Mouse (Mus musculus): ENCODE measurements around the gene Pde5a. TPM values are rescaled to one million over a fixed set of nuclear protein-coding genes. Genes with fewer than 3 reads are reported as not detected.

Gene Pde5a
- total RNA-seq, 2 experiments from 2014 or later, result 1.3 TPM; not detected in 1

- no peak for ATAC-seq (replicated peaks; ENCODE audit: low FRiP score, poor library complexity, severe bottlenecking)
These were observed 99.7 kb downstream of the Pde5a start for GRCm38 (mm10) chr3:122828270-122829058.

- no peak for ATAC-seq (replicated peaks; ENCODE audit: low FRiP score, poor library complexity, severe bottlenecking)
These were observed 105.8 kb downstream of the Pde5a start for GRCm38 (mm10) chr3:122834519-122834918.

- ATAC-seq (replicated peaks; ENCODE audit: low FRiP score, poor library complexity, severe bottlenecking), result no peak
These were observed 106.5 kb downstream of the Pde5a start for GRCm38 (mm10) chr3:122835097-122835850.

- no peak for ATAC-seq (replicated peaks; ENCODE audit: low FRiP score, poor library complexity, severe bottlenecking)
These were observed 108.9 kb downstream of the Pde5a start for GRCm38 (mm10) chr3:122837639-122838038.

- no peak for ATAC-seq (replicated peaks; ENCODE audit: low FRiP score, poor library complexity, severe bottlenecking)
These were observed 119.8 kb downstream of the Pde5a start for GRCm38 (mm10) chr3:122848410-122849034.

GRCm38 (mm10) chr3:122855149-122855548 is 126.4 kb downstream of the Pde5a start:
- no peak for ATAC-seq (replicated peaks; ENCODE audit: low FRiP score, poor library complexity, severe bottlenecking)

GRCm38 (mm10) chr3:122859829-122860228 is 131.1 kb downstream of the Pde5a start:
- ATAC-seq (replicated peaks; ENCODE audit: low FRiP score, poor library complexity, severe bottlenecking), result no peak

GRCm38 (mm10) chr3:122860573-122861498 is 132.1 kb downstream of the Pde5a start:
- ATAC-seq (replicated peaks; ENCODE audit: low FRiP score, poor library complexity, severe bottlenecking), result no peak

GRCm38 (mm10) chr3:122865092-122865491 is 136.3 kb downstream of the Pde5a start:
- ATAC-seq (replicated peaks; ENCODE audit: low FRiP score, poor library complexity, severe bottlenecking), result no peak

- ATAC-seq (replicated peaks; ENCODE audit: low FRiP score, poor library complexity, severe bottlenecking), result no peak
These were observed 139.5 kb downstream of the Pde5a start for GRCm38 (mm10) chr3:122868270-122868669.

GRCm38 (mm10) chr3:122871596-122871995 is 142.8 kb downstream of the Pde5a start:
- ATAC-seq (replicated peaks; ENCODE audit: low FRiP score, poor library complexity, severe bottlenecking), result no peak

GRCm38 (mm10) chr3:122876870-122877269 is 148.1 kb downstream of the Pde5a start:
- ATAC-seq (replicated peaks; ENCODE audit: low FRiP score, poor library complexity, severe bottlenecking), result no peak

GRCm38 (mm10) chr3:122877543-122877942 is 148.8 kb downstream of the Pde5a start:
- no peak for ATAC-seq (replicated peaks; ENCODE audit: low FRiP score, poor library complexity, severe bottlenecking)

GRCm38 (mm10) chr3:122878705-122879315 is 150.1 kb downstream of the Pde5a start:
- ATAC-seq (replicated peaks; ENCODE audit: low FRiP score, poor library complexity, severe bottlenecking), result no peak

- ATAC-seq (replicated peaks; ENCODE audit: low FRiP score, poor library complexity, severe bottlenecking), result no peak
These were observed 159.0 kb downstream of the Pde5a start for GRCm38 (mm10) chr3:122887505-122888301.

GRCm38 (mm10) chr3:122888371-122888819 is 159.6 kb downstream of the Pde5a start:
- ATAC-seq (replicated peaks; ENCODE audit: low FRiP score, poor library complexity, severe bottlenecking), result no peak

GRCm38 (mm10) chr3:122894772-122895171 is 166.0 kb downstream of the Pde5a start, which contains the start of gene Fabp2:
TSS of gene Fabp2 (plus strand) at chr3:122895072.
- no peak for ATAC-seq (replicated peaks; ENCODE audit: low FRiP score, poor library complexity, severe bottlenecking)

- no peak for ATAC-seq (replicated peaks; ENCODE audit: low FRiP score, poor library complexity, severe bottlenecking)
These were observed 166.5 kb downstream of the Pde5a start for GRCm38 (mm10) chr3:122895189-122895731.
